In genomic region chr5:19909664-19910063, GRCm38 (mm10) we compare ENCODE assay signal across 8 mouse cellular contexts.
DNase-seq lines count a peak whose midpoint lies in the region; ATAC-seq lines count a peak whose summit lies in the region.

No protein-coding gene starts in this region.

- peaks cover 22% of the 10 kb centered on the region for H3K27me3 ChIP-seq in limb, embryonic 13.5 days
- H3K27me3 ChIP-seq in limb, embryonic 10.5 days (ENCODE audit: low read depth, poor library complexity, severe bottlenecking), result peaks cover 41% of the 10 kb centered on the region
- H3K27me3 ChIP-seq in intestine, embryonic 15.5 days (replicated peaks), result 0 out of 2 replicates have a peak, but pooled peaks cover 2% of the 10 kb centered on the region

- no peaks in the 10 kb centered on the region for H3K9me3 ChIP-seq in limb, embryonic 13.5 days
- no peaks in the 10 kb centered on the region for H3K9me3 ChIP-seq in limb, embryonic 10.5 days (replicated peaks)
- H3K9me3 ChIP-seq in intestine, embryonic 15.5 days, result no peaks in the 10 kb centered on the region

- no peak overlapping the region for H3K4me3 ChIP-seq in limb, embryonic 13.5 days
- H3K4me3 ChIP-seq in limb, embryonic 10.5 days, result no peak overlapping the region
- H3K4me3 ChIP-seq in intestine, embryonic 15.5 days (replicated peaks), result no peak overlapping the region

- no peak for DNase-seq in limb, embryonic 10.5 days (ENCODE audit: low spot score)
- DNase-seq in frontal cortex, postnatal 10 days (ENCODE audit: low spot score in 2 of 2), result peak; percentile 24 to 26
- peak; percentile 51 to 54 for DNase-seq in left cerebral cortex, postnatal 36 days (ENCODE audit: low spot score in 2 of 2)
- peak; percentile 17 for DNase-seq in right cerebral cortex, postnatal 14 days
- DNase-seq in urinary bladder, adult 18-20 months (ENCODE audit: low spot score in 2 of 2), result no peak
- no peak for DNase-seq in testis, postnatal 14 days (ENCODE audit: low spot score)

- peak overlapping the region; percentile 76 for H3K4me2 ChIP-seq in limb, embryonic 13.5 days (replicated peaks)
- no peak overlapping the region for H3K4me2 ChIP-seq in intestine, embryonic 15.5 days (replicated peaks)

- intact Hi-C loops in left cerebral cortex, postnatal 36 days (cut with DNase I), result loop anchor here (2.0 to 10.0 kb wide), 3 partner anchors 163 to 735 kb away; no protein-coding TSS in a partner anchor

- ATAC-seq in limb, embryonic 13.5 days (ENCODE audit: low FRiP score, low read depth), result no peak
- no peak for ATAC-seq in intestine, embryonic 15.5 days

- H3K27ac ChIP-seq in limb, embryonic 13.5 days, result no peak overlapping the region
- H3K27ac ChIP-seq in limb, embryonic 10.5 days, result no peak overlapping the region
- H3K27ac ChIP-seq in intestine, embryonic 15.5 days, result no peak overlapping the region

- peaks cover 10% of the 10 kb centered on the region for H3K4me1 ChIP-seq in limb, embryonic 13.5 days
- H3K4me1 ChIP-seq in limb, embryonic 10.5 days, result peaks cover 20% of the 10 kb centered on the region
- no peaks in the 10 kb centered on the region for H3K4me1 ChIP-seq in intestine, embryonic 15.5 days (replicated peaks)

- no peaks in the 10 kb centered on the region for H3K36me3 ChIP-seq in limb, embryonic 13.5 days
- H3K36me3 ChIP-seq in limb, embryonic 10.5 days, result no peaks in the 10 kb centered on the region
- no peaks in the 10 kb centered on the region for H3K36me3 ChIP-seq in intestine, embryonic 15.5 days

- 71% methylated on average over 7 of the region's 7 CpGs for WGBS in limb, embryonic 13.5 days
- 80% methylated on average over 7 of the region's 7 CpGs for WGBS in limb, embryonic 10.5 days
- 72% methylated on average over 7 of the region's 7 CpGs for WGBS in intestine, embryonic 15.5 days

- no peak overlapping the region for H3K9ac ChIP-seq in limb, embryonic 13.5 days
- H3K9ac ChIP-seq in intestine, embryonic 15.5 days, result no peak overlapping the region

Comparison
In these comparisons a context has a peak if more than half of its experiments do, and no peak if none do; other contexts are left out.
1. DNase-seq: peak in frontal cortex, postnatal 10 days (2 of 2), left cerebral cortex, postnatal 36 days (2 of 2) and right cerebral cortex, postnatal 14 days (single experiment); none in limb, embryonic 10.5 days (single experiment), urinary bladder, adult 18-20 months (0 of 2) and testis, postnatal 14 days (single experiment).